Mouse (Mus musculus) kidney, embryonic 16.5 days (tissue): ENCODE data around the gene Ebf4. TPM values are rescaled to one million over a fixed set of nuclear protein-coding genes. Genes with fewer than 3 reads are reported as not detected.

ENCODE experiments used
- ATAC-seq: fragments of 200-750 bp; cut with Nextera tagmentation; 2 replicates; pipeline ENCODE4 v1.8.0; 2017; ENCODE audit warnings: moderate TSS enrichment; ENCODE audit not compliant: low FRiP score, low TSS enrichment
- H3K27ac ChIP-seq: fragments of 300-500 bp; sonication (generic); 2 replicates; pipeline ENCODE4 v1.5.1; 2014; ENCODE audit warnings: low read length
- H3K27me3 ChIP-seq: fragments of 300-500 bp; sonication (generic); 2 replicates; pipeline ENCODE4 v1.6.1; 2014; ENCODE audit warnings: low read length, control low read depth, mixed read lengths; ENCODE audit not compliant: insufficient read depth
- H3K36me3 ChIP-seq: fragments of 300-500 bp; sonication (generic); 2 replicates; pipeline ENCODE4 v1.6.1; 2014; ENCODE audit warnings: low read length, control low read depth, mixed read lengths; ENCODE audit not compliant: insufficient read depth
- H3K4me1 ChIP-seq: fragments of 300-500 bp; sonication (generic); 2 replicates; pipeline ENCODE4 v1.6.1; 2014; ENCODE audit warnings: low read length, control low read depth, mixed read lengths; ENCODE audit not compliant: insufficient read depth
- H3K4me2 ChIP-seq: fragments of 300-500 bp; sonication (generic); replicated peaks from 2 replicates; pipeline ENCODE4 v1.6.1; 2014; ENCODE audit warnings: low read depth, low read length
- H3K4me3 ChIP-seq: fragments of 300-500 bp; sonication (generic); 2 replicates; pipeline ENCODE4 v1.5.1; 2014; ENCODE audit warnings: mild to moderate bottlenecking, low read length
- H3K9ac ChIP-seq: fragments of 300-500 bp; sonication (generic); replicated peaks from 2 replicates; pipeline ENCODE4 v1.6.1; 2014; ENCODE audit warnings: low read length
- H3K9me3 ChIP-seq: fragments of 300-500 bp; sonication (generic); 2 replicates; pipeline ENCODE4 v1.6.1; 2016; ENCODE audit warnings: low read length, control low read depth
- WGBS: fragments of 180-500 bp; shearing (Covaris S2); extraction: QIAGEN DNeasy Blood & Tissue Kit; methylation state at CpG from one replicate; pipeline ENCODE4 v1.1.7; 2014; 5-methylcytosine and 5-hydroxymethylcytosine counted together
- polyA plus RNA-seq: library from polyadenylated mRNA; unstranded; fragments of >200 nt; fragmentation: Nextera tagmentation; extraction: Ambion mirVana; gene quantifications from 2 replicates; pipeline ENCODE4 v1.2.1, GENCODE M21; 2015

Gene Ebf4
- polyA plus RNA-seq, 1 experiment from 2014 or later, result 2.1 TPM

GRCm38 (mm10) chr2:130411558-130412495 is 116.9 kb downstream of the Ebf4 start:
- H3K9me3 ChIP-seq, result no peaks in the 10 kb centered on the region
- no peaks in the 10 kb centered on the region for H3K36me3 ChIP-seq
- H3K9ac ChIP-seq, result no peak overlapping the region
- 0 out of 2 replicates have a peak, but pooled peaks cover 9% of the 10 kb centered on the region for H3K4me1 ChIP-seq
- H3K27ac ChIP-seq, result no peak overlapping the region
- 32% methylated on average over 16 of the region's 16 CpGs for WGBS
- no peaks in the 10 kb centered on the region for H3K27me3 ChIP-seq
- H3K4me2 ChIP-seq, result no peak overlapping the region
- ATAC-seq, result peak; percentile 82
- no peak overlapping the region for H3K4me3 ChIP-seq

DNA sequence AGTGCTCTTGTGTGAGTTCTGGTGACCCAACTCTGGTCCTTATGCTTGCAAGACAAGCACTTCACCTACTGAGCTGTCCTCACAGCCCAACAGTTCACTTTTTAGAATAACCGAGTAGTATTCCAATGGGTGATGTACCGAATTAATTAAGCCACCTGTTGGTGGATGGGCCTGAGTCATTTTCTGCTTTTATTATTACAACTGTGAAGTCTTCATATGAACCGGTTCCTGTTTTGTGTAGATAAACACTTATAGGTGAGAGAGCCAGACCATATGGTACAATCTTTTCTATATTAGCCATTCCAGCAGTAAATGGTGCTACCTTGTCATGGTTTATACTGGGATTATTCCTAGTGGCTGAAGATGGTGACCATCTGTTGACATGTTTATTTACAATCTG is 117.8 kb downstream of the Ebf4 start:
- H3K4me3 ChIP-seq, result no peak overlapping the region
- no peaks in the 10 kb centered on the region for H3K9me3 ChIP-seq
- H3K4me1 ChIP-seq, result 0 out of 2 replicates have a peak, but pooled peaks cover 9% of the 10 kb centered on the region
- H3K27me3 ChIP-seq, result no peaks in the 10 kb centered on the region
- H3K9ac ChIP-seq, result no peak overlapping the region
- no peak overlapping the region for H3K4me2 ChIP-seq
- H3K36me3 ChIP-seq, result no peaks in the 10 kb centered on the region
- ATAC-seq, result no peak
- WGBS, result 84% methylated on average over 3 of the region's 3 CpGs
- no peak overlapping the region for H3K27ac ChIP-seq

GRCm38 (mm10) chr2:130414094-130414856 is 119.3 kb downstream of the Ebf4 start:
- Histone ChIP-seq H3K4me2 (no peak overlapping the region), H3K27ac (no peak overlapping the region), H3K4me3 (no peak overlapping the region), H3K4me1 (0 out of 2 replicates have a peak, but pooled peaks cover 2% of the 10 kb centered on the region), H3K9ac (no peak overlapping the region), H3K9me3 (no peaks in the 10 kb centered on the region), H3K27me3 (no peaks in the 10 kb centered on the region), H3K36me3 (no peaks in the 10 kb centered on the region)
- WGBS, result 74% methylated on average over 6 of the region's 6 CpGs
- no peak for ATAC-seq

Other genes starting within 250 kb of the Ebf4 start
- gene Tgm6, start 182.8 kb upstream of the Ebf4 start, polyA plus RNA-seq, result not detected in 2 replicates
- gene Snrpb, start 115.8 kb upstream of the Ebf4 start, polyA plus RNA-seq, result 687 and 730 TPM in 2 replicates
- gene Tmc2, start 100.0 kb upstream of the Ebf4 start, polyA plus RNA-seq, result not detected in 2 replicates
- gene Nop56, start 20.7 kb upstream of the Ebf4 start, polyA plus RNA-seq, result 310 and 313 TPM in 2 replicates
- gene Idh3b, start 10.6 kb upstream of the Ebf4 start, polyA plus RNA-seq, result 227 and 246 TPM in 2 replicates
- gene Cpxm1, start 102.4 kb downstream of the Ebf4 start, polyA plus RNA-seq, result 104 and 105 TPM in 2 replicates
- not detected in 2 replicates for gene Gm28372, start 110.1 kb downstream of the Ebf4 start, polyA plus RNA-seq
- not detected in 2 replicates for gene 1700020A23Rik, start 110.1 kb downstream of the Ebf4 start, polyA plus RNA-seq
- gene Tmem239, start 111.3 kb downstream of the Ebf4 start, polyA plus RNA-seq, result not detected in 2 replicates
- 109 and 115 TPM in 2 replicates for gene Vps16, start 129.2 kb downstream of the Ebf4 start, polyA plus RNA-seq
- 20.1 and 21.7 TPM in 2 replicates for gene Pced1a, start 129.5 kb downstream of the Ebf4 start, polyA plus RNA-seq
- 91.6 and 92.0 TPM in 2 replicates for gene Ptpra, start 155.1 kb downstream of the Ebf4 start, polyA plus RNA-seq